Mouse (Mus musculus) bone marrow macrophage, adult 2 months (primary cell): Measurements from ENCODE around the gene Dab1.

ENCODE experiments used
- CTCF ChIP-seq: IDR thresholded peaks from 2 replicates; pipeline ENCODE4 v1.5.1; 2012; ENCODE audit warnings: low read depth, mild to moderate bottlenecking, low read length, moderate library complexity
- POLR2A ChIP-seq: IDR thresholded peaks from 2 replicates; pipeline ENCODE4 v1.6.1; 2012; ENCODE audit warnings: mild to moderate bottlenecking, low read depth, low read length, borderline replicate concordance

DNA sequence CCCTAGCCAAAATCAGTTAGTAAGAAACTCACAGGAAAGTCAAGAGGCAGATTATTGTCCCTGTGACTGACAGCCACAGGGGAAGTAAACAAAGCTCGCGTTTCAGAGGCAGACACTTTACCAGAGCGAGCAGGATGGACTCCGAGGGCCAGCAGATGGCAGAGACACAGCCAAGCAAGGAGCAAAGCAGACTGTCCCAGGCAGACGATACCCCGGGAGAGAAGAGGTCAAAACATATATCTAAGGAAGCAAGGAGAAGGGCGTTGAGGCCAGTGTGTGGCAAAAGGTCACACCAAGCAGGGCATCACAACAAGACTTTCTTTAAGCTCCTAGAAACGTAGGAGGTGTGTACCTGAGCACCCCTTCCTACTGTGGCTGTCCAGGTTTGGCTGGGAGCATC lies 824.6 kb downstream of the Dab1 start:
- TF ChIP-seq CTCF (no peak), POLR2A (no peak)
